Mouse (Mus musculus) brain, embryonic 14.5 days (tissue): ENCODE data around the gene Il6.

ENCODE experiments used
- CTCF ChIP-seq: fragments of 200-500 bp; IDR thresholded peaks from 2 replicates; pipeline ENCODE4 v1.5.1; 2012; ENCODE audit warnings: inconsistent platforms, mild to moderate bottlenecking, moderate library complexity, borderline replicate concordance; ENCODE audit not compliant: insufficient read depth, insufficient read length; ENCODE audit errors: extremely low read depth
- POLR2A ChIP-seq: fragments of 200-500 bp; IDR thresholded peaks from 2 replicates; pipeline ENCODE4 v1.6.1; 2012; ENCODE audit warnings: mild to moderate bottlenecking, inconsistent platforms, borderline replicate concordance; ENCODE audit not compliant: poor library complexity, insufficient read depth, insufficient read length, severe bottlenecking; ENCODE audit errors: extremely low read depth

DNA sequence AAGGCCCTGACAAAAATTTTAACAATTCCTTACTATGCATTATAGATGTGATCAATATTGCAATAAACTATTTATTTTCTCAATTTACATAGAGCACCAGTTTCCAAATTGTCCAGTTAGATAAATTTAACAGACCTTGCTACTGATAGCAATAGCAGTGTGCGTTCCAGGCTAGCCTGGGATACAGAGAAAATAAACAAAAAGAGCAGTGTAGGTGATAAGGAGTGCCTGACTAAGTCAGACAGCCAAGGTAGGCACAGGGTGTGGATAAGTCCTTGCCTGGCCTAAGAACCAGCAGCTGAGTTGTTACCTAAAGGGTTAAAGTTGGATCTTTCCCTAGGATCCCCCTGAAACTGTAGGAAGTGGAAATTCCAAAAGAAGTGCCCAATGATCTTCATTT, 42.7 kb upstream of the Il6 start:
- no peak for TF ChIP-seq CTCF
- TF ChIP-seq POLR2A: no peak
